Mouse (Mus musculus) embryonic fibroblast, embryonic 13.5 days (primary cell): ENCODE measurements around the gene Lhx4. TPM values are rescaled to one million over a fixed set of nuclear protein-coding genes. Genes with fewer than 3 reads are reported as not detected.

Experiments
- H3K27ac ChIP-seq: 2 replicates; pipeline ENCODE4 v1.5.1; 2012; ENCODE audit warnings: low read length, control low read depth, inconsistent platforms; ENCODE audit not compliant: insufficient read depth
- H3K4me1 ChIP-seq: 2 replicates; pipeline ENCODE4 v1.6.1; 2011; ENCODE audit warnings: low read length; ENCODE audit not compliant: control insufficient read depth, insufficient read depth
- H3K4me3 ChIP-seq: 2 replicates; pipeline ENCODE4 v1.5.1; 2011; ENCODE audit warnings: mild to moderate bottlenecking, control low read depth, low read length; ENCODE audit not compliant: insufficient read depth
- CTCF ChIP-seq: IDR thresholded peaks from 2 replicates; pipeline ENCODE4 v1.5.1; 2011; ENCODE audit warnings: mild to moderate bottlenecking, control low read depth, low read length, moderate library complexity, borderline replicate concordance; ENCODE audit not compliant: insufficient read depth
- POLR2A ChIP-seq: IDR thresholded peaks from 2 replicates; pipeline ENCODE4 v1.6.1; 2011; ENCODE audit warnings: low read depth, mild to moderate bottlenecking, control low read depth, low read length, moderate library complexity
- polyA plus RNA-seq: library from polyadenylated mRNA; stranded (reverse); fragments of >200 nt; gene quantifications from 2 replicates; pipeline ENCODE4 v1.2.4, GENCODE M21; 2011; ENCODE audit warnings: low read depth; ENCODE audit not compliant: missing spikeins, insufficient read length

Lhx4 gene
- polyA plus RNA-seq, 1 experiment: not detected

GRCm38 (mm10) chr1:155686816-155687215 is 64.7 kb downstream of the Lhx4 start:
- no peaks in the 10 kb centered on the region for H3K4me1 ChIP-seq
- H3K27ac ChIP-seq: no peak overlapping the region
- TF ChIP-seq POLR2A: no peak
- no peak for TF ChIP-seq CTCF
- H3K4me3 ChIP-seq: no peak overlapping the region

DNA sequence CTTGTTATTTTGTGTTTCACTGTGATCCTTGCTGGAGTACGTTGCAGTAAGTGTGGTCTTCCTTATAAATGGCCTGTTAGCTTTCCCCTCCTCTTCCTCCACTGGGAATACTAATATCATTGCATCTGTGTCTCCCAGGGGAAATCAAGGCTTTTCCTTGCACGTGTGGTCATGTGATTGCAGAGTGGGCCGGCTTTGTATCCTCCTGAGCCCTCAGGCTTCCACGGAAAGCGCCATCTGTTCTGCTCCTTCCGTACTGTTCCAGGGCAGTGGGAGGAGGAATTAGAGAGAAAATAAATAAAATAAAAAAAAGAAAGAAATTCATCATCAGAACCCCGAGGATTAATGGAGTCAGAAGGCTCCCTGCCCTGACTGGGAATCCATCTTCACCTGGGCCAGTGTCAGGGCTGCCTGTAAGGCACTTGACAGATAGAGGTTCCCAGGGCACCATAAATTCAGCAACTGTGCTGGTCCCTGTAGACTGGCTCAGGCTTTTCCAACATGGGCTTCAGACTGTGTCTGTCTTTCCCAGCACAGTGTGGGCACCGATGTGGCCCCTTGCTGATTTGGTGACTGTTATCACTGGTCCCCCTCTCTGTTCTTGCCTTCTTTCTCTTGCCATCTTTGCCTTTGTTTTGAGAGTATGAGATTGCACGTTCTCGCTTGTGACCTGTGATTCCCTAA is 70.2 kb downstream of the Lhx4 start:
- TF ChIP-seq POLR2A (no peak), CTCF (no peak)
- H3K27ac ChIP-seq: no peak overlapping the region
- no peaks in the 10 kb centered on the region for H3K4me1 ChIP-seq
- H3K4me3 ChIP-seq: no peak overlapping the region

- Histone ChIP-seq H3K27ac (no peak overlapping the region), H3K4me1 (no peaks in the 10 kb centered on the region), H3K4me3 (no peak overlapping the region)
- TF ChIP-seq CTCF: no peak
- TF ChIP-seq POLR2A: no peak
These were observed 75.9 kb downstream of the Lhx4 start for GRCm38 (mm10) chr1:155675570-155675969.

DNA sequence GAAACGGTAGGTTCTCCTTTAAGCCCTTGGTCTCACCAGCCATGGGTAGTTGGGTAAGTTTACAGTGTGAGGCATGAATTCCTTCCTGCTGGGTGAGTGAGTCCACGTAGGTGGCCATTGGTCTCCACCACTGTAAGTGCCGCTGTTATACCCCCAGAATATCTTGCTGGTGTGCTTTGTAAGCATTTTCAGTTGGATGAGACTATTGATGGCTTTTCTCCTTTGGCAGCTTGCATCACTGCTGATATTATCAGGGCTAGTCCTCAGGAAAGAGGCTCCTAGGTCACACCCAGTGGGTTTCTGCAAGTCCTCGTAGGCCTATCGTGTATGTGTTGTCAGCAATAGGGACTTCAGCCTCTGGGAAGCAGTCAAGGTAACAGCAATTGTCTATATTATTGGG is 87.5 kb downstream of the Lhx4 start:
- TF ChIP-seq CTCF (no peak), POLR2A (no peak)
- no peak overlapping the region for H3K27ac ChIP-seq
- no peaks in the 10 kb centered on the region for H3K4me1 ChIP-seq
- H3K4me3 ChIP-seq: no peak overlapping the region

GRCm38 (mm10) chr1:155656321-155656720 is 95.2 kb downstream of the Lhx4 start:
- TF ChIP-seq CTCF (no peak), POLR2A (no peak)

GRCm38 (mm10) chr1:155654961-155655360 is 96.5 kb downstream of the Lhx4 start:
- Histone ChIP-seq H3K27ac (no peak overlapping the region), H3K4me1 (no peaks in the 10 kb centered on the region), H3K4me3 (no peak overlapping the region)
- TF ChIP-seq POLR2A (no peak), CTCF (no peak)

More at GRCm38 (mm10) chr1:155656321-155656720, 95.2 kb downstream of the Lhx4 start:
- Histone ChIP-seq H3K4me3 (no peak overlapping the region), H3K27ac (no peak overlapping the region), H3K4me1 (no peaks in the 10 kb centered on the region)

DNA sequence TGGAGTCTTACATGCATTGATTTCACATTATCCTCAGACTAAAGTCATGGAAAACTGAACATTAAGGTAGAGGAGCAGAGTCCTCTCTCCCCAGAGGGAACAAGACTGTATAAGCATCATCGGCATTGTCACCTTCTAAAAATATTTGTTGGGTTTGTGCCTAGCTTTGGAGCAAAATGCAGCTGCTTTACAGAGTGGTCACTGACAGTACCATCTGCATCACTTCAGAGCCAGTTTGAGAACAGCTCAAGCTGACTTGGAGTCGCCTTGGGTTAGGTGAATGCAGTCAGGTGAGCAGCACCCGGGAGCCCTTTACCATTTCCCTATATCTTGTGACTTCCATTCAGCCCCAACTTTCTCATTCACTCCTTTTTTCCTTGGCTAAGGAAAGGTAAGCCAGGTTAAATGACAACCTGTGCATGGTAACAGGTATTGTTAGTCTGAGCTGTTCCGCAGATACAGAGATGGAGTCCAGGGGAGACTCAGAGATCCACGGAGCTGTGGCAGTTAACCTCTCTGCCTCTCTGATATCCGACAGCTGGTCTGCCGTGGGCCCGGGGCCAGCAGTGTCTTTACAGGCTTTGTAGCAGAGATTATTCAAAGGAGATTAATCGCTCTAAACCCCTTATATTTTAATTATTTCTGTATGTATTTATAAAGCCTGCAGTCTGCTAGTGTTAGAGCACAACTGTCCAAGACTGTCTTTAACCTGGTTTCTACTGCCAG is 101.2 kb downstream of the Lhx4 start:
- Histone ChIP-seq H3K4me1 (no peaks in the 10 kb centered on the region), H3K27ac (no peak overlapping the region), H3K4me3 (no peak overlapping the region)
- TF ChIP-seq POLR2A: no peak
- TF ChIP-seq CTCF: no peak

Other genes starting within 250 kb of the Lhx4 start
- 59.2 and 64.8 TPM in 2 replicates for gene Acbd6, start 193.6 kb downstream of the Lhx4 start, polyA plus RNA-seq
- 208 and 309 TPM in 2 replicates for gene Qsox1, start 61.2 kb upstream of the Lhx4 start, polyA plus RNA-seq
- gene Cep350, start 221.6 kb upstream of the Lhx4 start, polyA plus RNA-seq: 32.4 and 34.6 TPM in 2 replicates